Mouse (Mus musculus): ENCODE results near the gene Olfr1233. TPM values are rescaled to one million over a fixed set of nuclear protein-coding genes. Genes with fewer than 3 reads are reported as not detected.

Olfr1233 gene
- polyA plus RNA-seq (2017; shearing (Covaris generic)): 0.11 TPM

DNA sequence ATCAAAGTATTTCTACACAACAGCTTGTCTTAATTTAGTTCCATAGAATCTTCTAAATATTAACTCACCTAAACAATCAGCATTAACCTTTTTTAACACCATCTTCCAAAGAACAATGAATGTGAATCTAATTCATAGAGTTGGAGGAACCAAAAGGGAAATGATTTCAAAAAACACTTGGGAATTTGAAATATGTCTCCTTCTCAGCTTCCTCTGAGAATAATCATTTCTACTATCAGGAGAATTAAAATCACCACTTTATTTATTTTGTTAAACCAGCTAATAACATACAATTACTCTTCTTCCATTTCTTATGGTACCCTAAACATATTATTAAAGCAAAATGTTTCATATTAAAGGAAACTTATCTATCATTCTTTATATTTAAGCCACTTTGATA, at the start of gene Olfr1233:
Gene Olfr1233, minus strand, starts transcription at position 101 of the 400 bp plus-strand sequence.

DNA sequence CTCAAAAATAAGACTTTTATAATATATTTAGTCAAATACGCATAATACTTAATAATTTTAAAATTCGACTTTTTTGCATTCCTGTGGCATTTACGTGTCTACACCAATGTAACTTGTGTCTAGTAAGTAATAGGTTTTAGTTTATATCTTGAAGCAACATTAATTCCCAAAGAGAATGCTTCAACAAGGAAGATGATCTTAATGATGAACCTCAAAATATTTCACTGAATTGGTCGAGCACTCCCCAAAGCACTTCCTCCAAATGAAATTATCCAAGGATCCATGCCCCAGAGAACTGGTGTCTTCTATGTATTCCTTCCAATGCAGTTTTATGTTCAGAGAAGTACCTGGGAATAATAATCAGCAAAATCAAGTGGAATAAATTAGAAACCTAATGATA, 22.6 kb upstream of the Olfr1233 start, which contains the start of gene Olfr1234:
Gene Olfr1234, minus strand, starts transcription at position 101 of the 400 bp plus-strand sequence.

DNA sequence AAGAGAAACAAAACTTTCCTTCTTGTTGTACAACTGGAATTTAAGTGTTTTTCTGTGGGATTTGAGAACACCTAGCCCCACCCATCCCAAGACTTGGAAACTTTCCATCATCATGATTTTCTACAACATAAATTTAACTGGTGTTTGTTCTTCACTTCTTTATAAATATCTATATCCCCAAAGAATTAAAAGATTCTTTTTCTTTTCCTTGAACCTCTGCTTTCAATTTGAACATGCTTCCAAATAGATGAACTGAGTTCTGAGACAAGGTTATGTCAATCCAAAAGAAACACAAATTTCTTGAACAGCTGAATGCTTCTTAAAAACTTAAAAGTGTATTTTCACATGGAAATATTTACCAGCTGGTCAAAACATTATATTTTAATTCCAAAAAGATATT, 12.6 kb downstream of the Olfr1233 start, which contains the start of gene Olfr1232:
Gene Olfr1232, minus strand, starts transcription at position 101 of the 400 bp plus-strand sequence.

DNA sequence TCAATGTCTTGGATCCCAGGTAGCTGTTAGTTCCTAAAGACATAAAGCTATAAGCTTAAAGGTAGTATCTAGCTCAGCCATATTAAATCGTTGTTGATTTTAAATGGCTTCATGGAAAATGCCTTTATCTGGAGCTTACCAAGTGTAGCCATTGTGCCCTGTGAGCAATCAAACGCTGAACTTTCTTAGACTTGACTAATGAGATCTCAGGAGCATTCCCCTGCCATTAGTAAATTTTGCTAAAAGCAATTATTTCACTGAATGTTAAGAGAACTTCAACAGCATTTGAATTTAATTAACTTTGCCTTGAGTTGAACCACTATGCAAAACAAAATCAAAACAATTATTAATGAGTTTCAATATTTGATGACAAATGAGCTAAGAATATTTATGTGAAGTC, 35.2 kb downstream of the Olfr1233 start, which contains the start of gene Olfr1231:
Gene Olfr1231, minus strand, starts transcription at position 101 of the 400 bp plus-strand sequence.

DNA sequence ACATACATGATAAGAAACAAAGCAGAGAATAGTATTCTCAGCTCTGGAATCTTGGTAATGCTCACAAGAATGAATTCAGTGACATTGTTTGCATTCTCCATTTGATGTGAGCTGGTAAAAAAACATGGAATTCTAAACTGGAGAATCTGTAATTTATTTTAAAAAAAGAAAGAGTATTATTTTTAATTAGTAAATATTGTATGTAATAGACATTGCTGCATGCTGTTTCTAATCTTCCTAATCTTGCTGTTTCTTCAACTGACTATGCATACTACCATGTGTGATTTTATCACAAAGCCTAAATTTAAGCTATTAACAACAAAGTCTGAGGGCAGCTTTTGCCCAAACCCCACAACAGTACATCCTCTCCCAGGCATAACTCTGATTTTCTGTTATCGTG, 45.0 kb downstream of the Olfr1233 start, which contains the start of gene Olfr1230:
Gene Olfr1230, minus strand, starts transcription at position 101 of the 400 bp plus-strand sequence.

DNA sequence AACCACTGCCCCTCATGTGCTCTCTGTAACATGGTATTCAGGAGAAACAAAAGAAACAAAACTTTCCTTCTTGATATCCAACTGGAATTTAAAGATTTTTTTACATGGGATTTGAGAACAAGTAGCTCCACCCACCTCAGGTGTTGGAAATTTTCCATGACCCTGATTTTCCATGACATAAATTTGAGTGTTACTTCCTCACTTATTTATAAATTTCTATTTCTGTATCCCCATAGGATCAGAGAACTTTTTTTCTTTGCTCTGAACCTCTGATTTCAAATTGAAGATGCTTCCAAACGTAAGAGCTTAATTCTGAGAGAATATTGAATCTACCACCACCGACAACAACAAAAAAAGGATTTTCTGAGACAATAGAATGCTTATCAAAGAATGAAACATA, 54.3 kb downstream of the Olfr1233 start, which contains the start of gene Olfr1229:
Gene Olfr1229, minus strand, starts transcription at position 101 of the 400 bp plus-strand sequence.

Other genes starting within 250 kb of the Olfr1233 start
- 0.15 TPM for gene Olfr1220, start 235.6 kb downstream of the Olfr1233 start, polyA plus RNA-seq (2017; shearing (Covaris generic))
- gene Olfr1221, start 225.1 kb downstream of the Olfr1233 start, polyA plus RNA-seq (2017; shearing (Covaris generic)): not detected
- not detected for gene Olfr1222, start 209.3 kb downstream of the Olfr1233 start, polyA plus RNA-seq (2017; shearing (Covaris generic))
- not detected for gene Olfr1223, start 190.8 kb downstream of the Olfr1233 start, polyA plus RNA-seq (2017; shearing (Covaris generic))
- gene Olfr1224-ps1, start 178.3 kb downstream of the Olfr1233 start, polyA plus RNA-seq (2017; shearing (Covaris generic)): not detected
- not detected for gene Olfr1225, start 167.7 kb downstream of the Olfr1233 start, polyA plus RNA-seq (2017; shearing (Covaris generic))
- gene Olfr1226, start 142.3 kb downstream of the Olfr1233 start, polyA plus RNA-seq (2017; shearing (Covaris generic)): 0.10 TPM
- not detected for gene Olfr1228, start 88.3 kb downstream of the Olfr1233 start, polyA plus RNA-seq (2017; shearing (Covaris generic))
- not detected for gene Olfr1229, start 54.4 kb downstream of the Olfr1233 start, polyA plus RNA-seq (2017; shearing (Covaris generic))
- gene Olfr1230, start 45.1 kb downstream of the Olfr1233 start, polyA plus RNA-seq (2017; shearing (Covaris generic)): not detected
- gene Olfr1231, start 35.3 kb downstream of the Olfr1233 start, polyA plus RNA-seq (2017; shearing (Covaris generic)): not detected
- gene Olfr1232, start 12.7 kb downstream of the Olfr1233 start, polyA plus RNA-seq (2017; shearing (Covaris generic)): not detected
- not detected for gene Olfr1234, start 22.5 kb upstream of the Olfr1233 start, polyA plus RNA-seq (2017; shearing (Covaris generic))
- not detected for gene Olfr1238, start 67.3 kb upstream of the Olfr1233 start, polyA plus RNA-seq (2017; shearing (Covaris generic))
- gene Olfr1239, start 78.0 kb upstream of the Olfr1233 start, polyA plus RNA-seq (2017; shearing (Covaris generic)): not detected
- not detected for gene Olfr1240, start 100.6 kb upstream of the Olfr1233 start, polyA plus RNA-seq (2017; shearing (Covaris generic))
- gene Olfr1241, start 144.7 kb upstream of the Olfr1233 start, polyA plus RNA-seq (2017; shearing (Covaris generic)): not detected
- not detected for gene Olfr1242, start 155.9 kb upstream of the Olfr1233 start, polyA plus RNA-seq (2017; shearing (Covaris generic))
- not detected for gene Olfr1243, start 189.1 kb upstream of the Olfr1233 start, polyA plus RNA-seq (2017; shearing (Covaris generic))
- gene Olfr1245, start 236.0 kb upstream of the Olfr1233 start, polyA plus RNA-seq (2017; shearing (Covaris generic)): not detected